Mouse (Mus musculus): Measurements from ENCODE around the gene Copg1.

DNA sequence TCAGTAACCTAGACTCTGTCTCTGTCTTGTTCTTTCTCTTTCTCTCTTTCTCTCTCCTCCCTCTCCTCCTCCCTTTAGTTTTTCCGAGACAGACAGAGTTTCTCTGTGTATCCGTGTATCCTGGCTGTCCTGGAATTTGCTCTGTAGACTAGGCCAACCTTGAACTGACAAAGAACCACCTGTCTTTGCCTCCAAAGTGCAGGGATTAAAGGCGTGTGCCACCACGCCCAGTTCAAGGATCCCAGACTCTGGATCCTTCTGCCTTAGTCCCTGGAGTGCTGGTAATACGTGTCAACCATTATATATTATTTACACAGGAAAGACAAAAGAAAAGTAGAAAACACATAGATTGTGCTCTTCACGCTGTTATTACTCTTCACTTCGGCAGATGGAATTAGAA is 16.4 kb upstream of the Copg1 start:
- TF ChIP-seq POLR2A (IDR thresholded peaks at IDR 0.05; ENCODE audit: low read depth, low read length) (no peak), CTCF (IDR thresholded peaks at IDR 0.05; ENCODE audit: extremely low read depth, insufficient read depth, insufficient read length, insufficient replicate concordance) (no peak)
